Mouse (Mus musculus) olfactory bulb, adult 2 months (tissue): Measurements from ENCODE around the gene Gmpr.

ENCODE experiments used
- CTCF ChIP-seq: fragments of 200-500 bp; IDR thresholded peaks from 2 replicates; pipeline ENCODE4 v1.5.1; 2012; ENCODE audit warnings: low read depth, mild to moderate bottlenecking, low read length, moderate library complexity; ENCODE audit not compliant: insufficient read depth
- POLR2A ChIP-seq: fragments of 200-500 bp; IDR thresholded peaks from 2 replicates; pipeline ENCODE4 v1.6.1; 2012; ENCODE audit warnings: mild to moderate bottlenecking, low read depth, low read length, moderate library complexity; ENCODE audit not compliant: insufficient read depth

DNA sequence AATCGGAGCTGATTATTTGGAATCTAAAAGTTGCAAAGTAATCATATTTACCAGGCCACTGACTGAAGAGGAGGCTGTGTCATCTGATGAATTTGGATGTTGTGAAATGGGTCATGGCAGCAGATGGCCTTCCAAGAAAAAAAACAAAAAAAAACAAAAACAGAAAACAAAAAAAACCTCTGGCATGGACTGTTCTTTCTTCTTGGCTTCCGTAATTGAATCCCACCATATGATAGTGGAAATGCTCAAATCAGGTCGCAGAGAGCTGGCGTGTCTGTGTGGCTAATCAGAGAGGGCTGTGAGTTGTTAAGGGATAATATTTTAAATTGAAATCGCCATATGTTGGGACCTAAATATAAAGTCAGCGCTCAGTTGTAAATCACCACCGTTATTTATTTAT is 49.8 kb upstream of the Gmpr start:
- TF ChIP-seq POLR2A (no peak), CTCF (no peak)
